ENCODE assay signal across 8 mouse cellular contexts in genomic region chr3:63554872-63555271, GRCm38 (mm10).
A peak's percentile ranks its signal among the peaks of the same experiment; 100 is the strongest.
DNase-seq lines count a peak whose midpoint lies in the region; ATAC-seq and TF ChIP-seq lines count a peak whose summit lies in the region.

No protein-coding gene starts in this region.

- WGBS in hindbrain, embryonic 14.5 days = 10% methylated on average over 9 of the region's 9 CpGs
- WGBS in lung, adult 2 months = 4% methylated on average over 9 of the region's 9 CpGs
- 7% methylated on average over 9 of the region's 9 CpGs for WGBS in neural tube, embryonic 15.5 days

- TF ChIP-seq RAD21 in MEL (IDR thresholded peaks at IDR 0.05; ENCODE audit: low read depth, low read length) = peak; percentile 80

- peak; percentile 19 for DNase-seq in kidney, adult 18-20 months
- no peak for DNase-seq in kidney, postnatal 4 days
- DNase-seq in MEL (ENCODE audit: low read depth, low spot score) = peak; percentile 70
- DNase-seq in hindbrain, embryonic 14.5 days (ENCODE audit: low spot score) = peak; percentile 89
- DNase-seq in lung, adult 2 months = no peak
- no peak for DNase-seq in thymus, adult 18-20 months

- no peaks in the 10 kb centered on the region for H3K4me1 ChIP-seq in MEL (ENCODE audit: control insufficient read depth in 1 of 2, insufficient read depth in 2 of 2, low read length in 2 of 2)
- H3K4me1 ChIP-seq in hindbrain, embryonic 14.5 days (replicated peaks; ENCODE audit: control insufficient read depth, insufficient read depth, low read length) = no peaks in the 10 kb centered on the region
- no peaks in the 10 kb centered on the region; the same call in 1 of the 2 replicates for H3K4me1 ChIP-seq in lung, adult 2 months (ENCODE audit: control insufficient read depth, insufficient read depth, low read length)
- H3K4me1 ChIP-seq in neural tube, embryonic 15.5 days = peaks cover 4% of the 10 kb centered on the region

- no peak overlapping the region for H3K9ac ChIP-seq in MEL (ENCODE audit: control insufficient read depth, low read depth, low read length, poor library complexity, severe bottlenecking)
- H3K9ac ChIP-seq in hindbrain, embryonic 14.5 days = no peak overlapping the region
- no peak overlapping the region for H3K9ac ChIP-seq in neural tube, embryonic 15.5 days (replicated peaks)

- no peak for TF ChIP-seq POLR2A in MEL (IDR thresholded peaks at IDR 0.05; ENCODE audit: control insufficient read depth in 1 of 2, insufficient read depth in 1 of 2, low read depth in 1 of 2, low read length in 2 of 2, poor library complexity in 1 of 2)
- TF ChIP-seq POLR2A in lung, adult 2 months (IDR thresholded peaks at IDR 0.05; ENCODE audit: borderline replicate concordance, extremely low read depth, low read depth, low read length) = no peak

- peak; percentile 2 to 68 (median 63); a peak in 4 of 6 replicates for TF ChIP-seq CTCF in MEL (IDR thresholded peaks at IDR 0.05 in 2 of 3, conservative IDR thresholded peaks at IDR 0.05 in 1 of 3; ENCODE audit: control insufficient read depth in 1 of 3, insufficient read depth in 1 of 3, low read depth in 2 of 3, low read length in 3 of 3, poor library complexity in 1 of 3, severe bottlenecking in 1 of 3)
- TF ChIP-seq CTCF in lung, adult 2 months (IDR thresholded peaks at IDR 0.05; ENCODE audit: insufficient read depth, low read length) = peak; percentile 27; the same call in 1 of the 2 replicates

- no peaks in the 10 kb centered on the region for H3K36me3 ChIP-seq in MEL (ENCODE audit: control insufficient read depth in 1 of 2, insufficient read depth in 2 of 2, low read length in 2 of 2)
- no peaks in the 10 kb centered on the region for H3K36me3 ChIP-seq in hindbrain, embryonic 14.5 days (replicated peaks; ENCODE audit: control insufficient read depth, insufficient read depth)
- H3K36me3 ChIP-seq in neural tube, embryonic 15.5 days = no peaks in the 10 kb centered on the region

- H3K9me3 ChIP-seq in MEL (replicated peaks; ENCODE audit: insufficient read depth, low read length) = no peaks in the 10 kb centered on the region
- no peaks in the 10 kb centered on the region for H3K9me3 ChIP-seq in hindbrain, embryonic 14.5 days (ENCODE audit: control insufficient read depth, low read length)
- H3K9me3 ChIP-seq in neural tube, embryonic 15.5 days (replicated peaks) = no peaks in the 10 kb centered on the region

- no peak for TF ChIP-seq EP300 in MEL (IDR thresholded peaks at IDR 0.05; ENCODE audit: low read depth in 1 of 2, low read length in 2 of 2)

- H3K4me3 ChIP-seq in MEL (ENCODE audit: control insufficient read depth in 1 of 2, insufficient read depth in 1 of 2, low read depth in 2 of 2, low read length in 2 of 2) = peak overlapping the region; percentile 16 to 32; a peak in 2 of 4 replicates
- no peak overlapping the region for H3K4me3 ChIP-seq in hindbrain, embryonic 14.5 days (replicated peaks; ENCODE audit: low read length)
- H3K4me3 ChIP-seq in lung, adult 2 months (replicated peaks; ENCODE audit: extremely low read depth, low read depth, low read length) = no peak overlapping the region
- no peak overlapping the region for H3K4me3 ChIP-seq in neural tube, embryonic 15.5 days (replicated peaks)

- H3K4me2 ChIP-seq in hindbrain, embryonic 14.5 days (replicated peaks) = 0 out of 2 replicates have a peak overlapping the region, but pooled peaks have one; percentile 18
- H3K4me2 ChIP-seq in neural tube, embryonic 15.5 days = peak overlapping the region; percentile 33; the same call in 1 of the 2 replicates

- no peaks in the 10 kb centered on the region for H3K79me2 ChIP-seq in MEL (ENCODE audit: control insufficient read depth, insufficient read depth, low read length, poor library complexity)

- no peaks in the 10 kb centered on the region for H3K27me3 ChIP-seq in MEL (ENCODE audit: control insufficient read depth in 1 of 2, insufficient read depth in 2 of 2, low read length in 2 of 2)
- no peaks in the 10 kb centered on the region; the same call in 1 of the 2 replicates for H3K27me3 ChIP-seq in hindbrain, embryonic 14.5 days (ENCODE audit: control insufficient read depth, insufficient read depth, low read length)
- H3K27me3 ChIP-seq in neural tube, embryonic 15.5 days (replicated peaks) = no peaks in the 10 kb centered on the region

- H3K27ac ChIP-seq in MEL (ENCODE audit: control insufficient read depth, low read depth, low read length) = no peak overlapping the region
- no peak overlapping the region for H3K27ac ChIP-seq in hindbrain, embryonic 14.5 days
- no peak overlapping the region for H3K27ac ChIP-seq in neural tube, embryonic 15.5 days (replicated peaks)

- peak; percentile 71 for ATAC-seq in common myeloid progenitor, adult 5-6 weeks (replicated peaks; ENCODE audit: low read depth, poor library complexity, severe bottlenecking)
- peak; percentile 65 for ATAC-seq in hindbrain, embryonic 14.5 days (ENCODE audit: low FRiP score)
- ATAC-seq in neural tube, embryonic 15.5 days (ENCODE audit: low FRiP score) = peak; percentile 59; the same call in 1 of the 2 replicates

TF ChIP-seq in MEL, 35 proteins besides CTCF, POLR2A, EP300 and RAD21:
- TF ChIP-seq MYB (IDR thresholded peaks at IDR 0.05; ENCODE audit: low read depth, low read length) (no peak), TAL1 (IDR thresholded peaks at IDR 0.05; ENCODE audit: low read length) (no peak), TBP (IDR thresholded peaks at IDR 0.05; ENCODE audit: low read depth, low read length) (no peak), USF2 (IDR thresholded peaks at IDR 0.05; ENCODE audit: borderline replicate concordance in 1 of 2, insufficient read depth in 1 of 2, low read depth in 1 of 2, low read length in 2 of 2) (no peak), ZKSCAN1 (IDR thresholded peaks at IDR 0.05; ENCODE audit: low read depth, low read length) (no peak), USF1 (IDR thresholded peaks at IDR 0.05; ENCODE audit: low read depth, low read length) (no peak), SMC3 (IDR thresholded peaks at IDR 0.05; ENCODE audit: low read depth, low read length) (peak; percentile 73), ZNF384 (IDR thresholded peaks at IDR 0.05; ENCODE audit: low read depth, low read length) (peak; percentile 92), ZC3H11A (IDR thresholded peaks at IDR 0.05; ENCODE audit: low read depth, low read length) (peak; percentile 72), MAFK (IDR thresholded peaks at IDR 0.05; ENCODE audit: borderline replicate concordance, low read depth, low read length) (no peak)

Comparison
In these comparisons a context has a peak if more than half of its experiments do, and no peak if none do; other contexts are left out.
1. DNase-seq: peak in kidney, adult 18-20 months (single experiment), MEL (single experiment) and hindbrain, embryonic 14.5 days (single experiment); none in kidney, postnatal 4 days (0 of 2), lung, adult 2 months (single experiment) and thymus, adult 18-20 months (0 of 2).
2. H3K4me3 ChIP-seq: peak in MEL (2 of 2); none in hindbrain, embryonic 14.5 days (single experiment), lung, adult 2 months (single experiment) and neural tube, embryonic 15.5 days (single experiment).
3. Peak in every context shown above with its lines, with median percentiles within 50 percentile points of each other: ATAC-seq.